Mouse (Mus musculus): ENCODE results near the gene Aven.
A peak's percentile ranks its signal among the peaks of the same experiment; 100 is the strongest.

The Aven gene

GRCm38 (mm10) chr2:112561549-112561948 lies 68.8 kb downstream of the Aven start:
- DNase-seq = no peak

GRCm38 (mm10) chr2:112565060-112565459 lies 72.3 kb downstream of the Aven start:
- DNase-seq = no peak

GRCm38 (mm10) chr2:112566290-112567085 lies 73.7 kb downstream of the Aven start:
- no peak for DNase-seq

GRCm38 (mm10) chr2:112567786-112568185 lies 75.0 kb downstream of the Aven start:
- no peak for DNase-seq

- no peak for DNase-seq
These were observed 98.2 kb downstream of the Aven start for GRCm38 (mm10) chr2:112590985-112591384.

GRCm38 (mm10) chr2:112591451-112591871 lies 98.7 kb downstream of the Aven start:
- peak; percentile 16 for DNase-seq

- DNase-seq = no peak
These were observed 100.6 kb downstream of the Aven start for GRCm38 (mm10) chr2:112593322-112593721.

- no peak for DNase-seq
These were observed 101.0 kb downstream of the Aven start for GRCm38 (mm10) chr2:112593781-112594180.

- DNase-seq = no peak
These were observed 103.0 kb downstream of the Aven start for GRCm38 (mm10) chr2:112595807-112596206.

GRCm38 (mm10) chr2:112596415-112596814 lies 103.7 kb downstream of the Aven start:
- DNase-seq = no peak

- DNase-seq = no peak
These were observed 104.3 kb downstream of the Aven start for GRCm38 (mm10) chr2:112597064-112597463.

- DNase-seq = no peak
These were observed 107.5 kb downstream of the Aven start for GRCm38 (mm10) chr2:112600222-112600621.

GRCm38 (mm10) chr2:112602487-112602886 lies 109.7 kb downstream of the Aven start:
- DNase-seq = no peak

- DNase-seq = no peak
These were observed 113.8 kb downstream of the Aven start for GRCm38 (mm10) chr2:112606536-112606935.

GRCm38 (mm10) chr2:112612628-112613027 lies 119.9 kb downstream of the Aven start:
- DNase-seq = no peak

- no peak for DNase-seq
These were observed 121.6 kb downstream of the Aven start for GRCm38 (mm10) chr2:112614375-112614774.

- no peak for DNase-seq
These were observed 124.4 kb downstream of the Aven start for GRCm38 (mm10) chr2:112617206-112617605.

GRCm38 (mm10) chr2:112625156-112625555 lies 132.4 kb downstream of the Aven start:
- DNase-seq = no peak

GRCm38 (mm10) chr2:112630669-112631068 lies 137.9 kb downstream of the Aven start:
- no peak for DNase-seq

- DNase-seq = no peak
These were observed 139.8 kb downstream of the Aven start for GRCm38 (mm10) chr2:112632536-112632935.

GRCm38 (mm10) chr2:112637206-112637605 lies 144.4 kb downstream of the Aven start:
- no peak for DNase-seq

GRCm38 (mm10) chr2:112653836-112654235 lies 161.1 kb downstream of the Aven start:
- no peak for DNase-seq

GRCm38 (mm10) chr2:112656131-112656530 lies 163.4 kb downstream of the Aven start:
- DNase-seq = no peak

- no peak for DNase-seq
These were observed 176.7 kb downstream of the Aven start for GRCm38 (mm10) chr2:112669461-112669860.

- DNase-seq = no peak
These were observed 183.4 kb downstream of the Aven start for GRCm38 (mm10) chr2:112676175-112676574.

Data from kidney, adult 18-20 months (tissue).